Mouse (Mus musculus) B cell, adult 2 months (primary cell): ENCODE results near the gene Spag5.

Experiments used
- DNase-seq, 2 experiments: peaks; one replicate each; pipeline ENCODE4 v3.0.0; 2022

Spag5 gene

GRCm38 (mm10) chr11:78301357-78302084 lies at the start of gene Spag5:
TSS of gene Spag5 (plus strand) at chr11:78301529.
- peak; percentile 92 to 93 for DNase-seq

- DNase-seq = no peak
Measured at GRCm38 (mm10) chr11:78256618-78257017, 44.7 kb upstream of the Spag5 start.

GRCm38 (mm10) chr11:78260489-78261258 lies 40.7 kb upstream of the Spag5 start:
- no peak for DNase-seq

GRCm38 (mm10) chr11:78261380-78262352 lies 39.7 kb upstream of the Spag5 start, which contains the start of gene 2610507B11Rik:
TSS of gene 2610507B11Rik (plus strand) at chr11:78261752.
- DNase-seq = peak; percentile 93 to 95

- peak; percentile 64 to 71 for DNase-seq
Measured at GRCm38 (mm10) chr11:78262550-78262949, 38.8 kb upstream of the Spag5 start.

GRCm38 (mm10) chr11:78265571-78265970 lies 35.8 kb upstream of the Spag5 start:
- no peak for DNase-seq

GRCm38 (mm10) chr11:78271986-78272385 lies 29.3 kb upstream of the Spag5 start:
- no peak for DNase-seq

GRCm38 (mm10) chr11:78275596-78275995 lies 25.7 kb upstream of the Spag5 start:
- no peak for DNase-seq

- peak; percentile 28 to 45 for DNase-seq
Measured at GRCm38 (mm10) chr11:78276169-78276568, 25.2 kb upstream of the Spag5 start.

GRCm38 (mm10) chr11:78278853-78279252 lies 22.5 kb upstream of the Spag5 start:
- no peak for DNase-seq

GRCm38 (mm10) chr11:78279586-78279985 lies 21.7 kb upstream of the Spag5 start:
- no peak for DNase-seq

- no peak for DNase-seq
Measured at GRCm38 (mm10) chr11:78289146-78289763, 12.1 kb upstream of the Spag5 start.

- DNase-seq = no peak
Measured at GRCm38 (mm10) chr11:78290654-78291053, 10.7 kb upstream of the Spag5 start, which contains the start of gene BC030499. TSS of gene BC030499 (plus strand) at chr11:78290841.

GRCm38 (mm10) chr11:78294585-78294984 lies 6.7 kb upstream of the Spag5 start:
- no peak for DNase-seq

- no peak for DNase-seq
Measured at GRCm38 (mm10) chr11:78300917-78301316, 412 bp upstream of the Spag5 start.

GRCm38 (mm10) chr11:78305272-78305671 lies 3.9 kb downstream of the Spag5 start:
- no peak for DNase-seq

- DNase-seq = no peak
Measured at GRCm38 (mm10) chr11:78310861-78311511, 9.7 kb downstream of the Spag5 start.

- no peak for DNase-seq
Measured at GRCm38 (mm10) chr11:78313662-78314061, 12.3 kb downstream of the Spag5 start.

- DNase-seq = no peak
Measured at GRCm38 (mm10) chr11:78318411-78318810, 17.1 kb downstream of the Spag5 start.

- no peak for DNase-seq
Measured at GRCm38 (mm10) chr11:78322076-78322831, 20.9 kb downstream of the Spag5 start.

GRCm38 (mm10) chr11:78322860-78323259 lies 21.5 kb downstream of the Spag5 start, which contains the start of gene Aldoc:
TSS of gene Aldoc (plus strand) at chr11:78322968.
- peak; percentile 89 to 92 for DNase-seq
